Mouse (Mus musculus) liver, embryonic 11.5 days (tissue): ENCODE data around the gene Ptprs. TPM values are rescaled to one million over a fixed set of nuclear protein-coding genes. Genes with fewer than 3 reads are reported as not detected.
A peak's percentile ranks its signal among the peaks of the same experiment; 100 is the strongest.

Source experiments
- ATAC-seq: fragments of 200-750 bp; cut with Nextera tagmentation; replicated peaks from 2 replicates; pipeline ENCODE4 v1.8.0; 2017; ENCODE audit warnings: moderate number of reproducible peaks, mild to moderate bottlenecking, moderate TSS enrichment, moderate library complexity; ENCODE audit not compliant: low FRiP score
- DNase-seq: peaks from one replicate; pipeline ENCODE4 v3.0.0-alpha.2; 2017; ENCODE audit warnings: low spot score
- H3K27ac ChIP-seq: fragments of 300-500 bp; sonication (generic); 2 replicates; pipeline ENCODE4 v1.5.1; 2014; ENCODE audit warnings: mild to moderate bottlenecking, low read depth, low read length, control low read depth
- H3K27me3 ChIP-seq: fragments of 300-500 bp; sonication (generic); replicated peaks from 2 replicates; pipeline ENCODE4 v1.6.1; 2014; ENCODE audit warnings: low read length, mixed read lengths; ENCODE audit not compliant: control insufficient read depth, insufficient read depth
- H3K36me3 ChIP-seq: fragments of 300-500 bp; sonication (generic); 2 replicates; pipeline ENCODE4 v1.6.1; 2014; ENCODE audit warnings: mild to moderate bottlenecking, low read length, moderate library complexity, mixed read lengths; ENCODE audit not compliant: control insufficient read depth, insufficient read depth
- H3K4me1 ChIP-seq: fragments of 300-500 bp; sonication (generic); replicated peaks from 2 replicates; pipeline ENCODE4 v1.6.1; 2014; ENCODE audit warnings: low read length, mixed read lengths; ENCODE audit not compliant: control insufficient read depth, insufficient read depth
- H3K4me2 ChIP-seq: fragments of 300-500 bp; sonication (generic); 2 replicates; pipeline ENCODE4 v1.6.1; 2014; ENCODE audit warnings: mild to moderate bottlenecking, control low read depth, moderate library complexity
- H3K4me3 ChIP-seq: fragments of 300-500 bp; sonication (generic); 2 replicates; pipeline ENCODE4 v1.5.1; 2014; ENCODE audit warnings: low read depth, low read length, control low read depth
- H3K9ac ChIP-seq: fragments of 300-500 bp; sonication (generic); 2 replicates; pipeline ENCODE4 v1.6.1; 2014; ENCODE audit warnings: low read depth, low read length, control low read depth
- H3K9me3 ChIP-seq: fragments of 300-500 bp; sonication (generic); 2 replicates; pipeline ENCODE4 v1.6.1; 2016; ENCODE audit warnings: low read length, inconsistent platforms, mixed read lengths; ENCODE audit not compliant: control insufficient read depth
- WGBS: fragments of 180-500 bp; shearing (Covaris S2); extraction: QIAGEN DNeasy Blood & Tissue Kit; methylation state at CpG from one replicate; pipeline ENCODE4 v1.1.7; 2014; 5-methylcytosine and 5-hydroxymethylcytosine counted together
- polyA plus RNA-seq: library from polyadenylated mRNA; unstranded; fragments of >200 nt; fragmentation: Nextera tagmentation; extraction: Ambion mirVana; gene quantifications from 2 replicates; pipeline ENCODE4 v1.2.1, GENCODE M21; 2014

Ptprs gene
- polyA plus RNA-seq, 1 experiment from 2014 or later: 39.8 TPM

GRCm38 (mm10) chr17:56474311-56474830 is 1.9 kb downstream of the Ptprs start:
- Histone ChIP-seq H3K4me1 (peaks cover 52% of the 10 kb centered on the region), H3K9ac (peak overlapping the region; percentile 30; the same call in 1 of the 2 replicates), H3K4me3 (peak overlapping the region; percentile 60), H3K27me3 (peaks cover 90% of the 10 kb centered on the region), H3K4me2 (peak overlapping the region; percentile 87), H3K27ac (no peak overlapping the region), H3K9me3 (no peaks in the 10 kb centered on the region), H3K36me3 (no peaks in the 10 kb centered on the region)
- ATAC-seq (no peak), DNase-seq (no peak)
- WGBS: 7% methylated on average over 32 of the region's 32 CpGs

GRCm38 (mm10) chr17:56473611-56473905 is 2.7 kb downstream of the Ptprs start:
- DNase-seq (no peak), ATAC-seq (no peak)
- H3K9ac ChIP-seq: no peak overlapping the region
- peak overlapping the region; percentile 87 for H3K4me2 ChIP-seq
- H3K36me3 ChIP-seq: no peaks in the 10 kb centered on the region
- no peak overlapping the region for H3K27ac ChIP-seq
- H3K9me3 ChIP-seq: no peaks in the 10 kb centered on the region
- H3K4me3 ChIP-seq: peak overlapping the region; percentile 60
- peaks cover 98% of the 10 kb centered on the region for H3K27me3 ChIP-seq
- WGBS: 3% methylated on average over 11 of the region's 11 CpGs
- H3K4me1 ChIP-seq: peaks cover 56% of the 10 kb centered on the region

GRCm38 (mm10) chr17:56472733-56473610 is 3.3 kb downstream of the Ptprs start:
- H3K9me3 ChIP-seq: no peaks in the 10 kb centered on the region
- ATAC-seq (no peak), DNase-seq (no peak)
- no peak overlapping the region for H3K9ac ChIP-seq
- peaks cover 95% of the 10 kb centered on the region for H3K27me3 ChIP-seq
- WGBS: 3% methylated on average over 50 of the region's 50 CpGs
- peak overlapping the region; percentile 60 for H3K4me3 ChIP-seq
- peaks cover 56% of the 10 kb centered on the region for H3K4me1 ChIP-seq
- no peak overlapping the region for H3K27ac ChIP-seq
- no peaks in the 10 kb centered on the region for H3K36me3 ChIP-seq
- H3K4me2 ChIP-seq: peak overlapping the region; percentile 87

- peaks cover 87% of the 10 kb centered on the region for H3K27me3 ChIP-seq
- ATAC-seq (no peak), DNase-seq (no peak)
Measured at GRCm38 (mm10) chr17:56472121-56472520, 4.2 kb downstream of the Ptprs start.

GRCm38 (mm10) chr17:56471136-56471535 is 5.1 kb downstream of the Ptprs start:
- ATAC-seq (no peak), DNase-seq (no peak)
- Histone ChIP-seq H3K4me3 (no peak overlapping the region), H3K27ac (no peak overlapping the region), H3K9me3 (no peaks in the 10 kb centered on the region), H3K9ac (no peak overlapping the region), H3K4me1 (peaks cover 53% of the 10 kb centered on the region), H3K36me3 (no peaks in the 10 kb centered on the region), H3K27me3 (peaks cover 78% of the 10 kb centered on the region), H3K4me2 (no peak overlapping the region)
- 68% methylated on average over 5 of the region's 5 CpGs for whole genome bisulfite sequencing

More at GRCm38 (mm10) chr17:56472121-56472520, 4.2 kb downstream of the Ptprs start:
- H3K4me2 ChIP-seq: peak overlapping the region; percentile 87
- peak overlapping the region; percentile 60 for H3K4me3 ChIP-seq
- 3% methylated on average over 16 of the region's 16 CpGs for WGBS
- H3K9ac ChIP-seq: no peak overlapping the region
- H3K36me3 ChIP-seq: no peaks in the 10 kb centered on the region
- peaks cover 56% of the 10 kb centered on the region for H3K4me1 ChIP-seq
- no peaks in the 10 kb centered on the region for H3K9me3 ChIP-seq
- H3K27ac ChIP-seq: no peak overlapping the region

GRCm38 (mm10) chr17:56470571-56470970 is 5.7 kb downstream of the Ptprs start:
- Histone ChIP-seq H3K4me2 (peak overlapping the region; percentile 47), H3K9ac (no peak overlapping the region), H3K27me3 (peaks cover 72% of the 10 kb centered on the region), H3K27ac (peak overlapping the region; percentile 11; the same call in 1 of the 2 replicates), H3K9me3 (no peaks in the 10 kb centered on the region), H3K4me1 (peaks cover 48% of the 10 kb centered on the region), H3K4me3 (peak overlapping the region; percentile 28), H3K36me3 (no peaks in the 10 kb centered on the region)
- DNase-seq (no peak), ATAC-seq (no peak)
- 23% methylated on average over 10 of the region's 10 CpGs for WGBS

- H3K9me3 ChIP-seq: no peaks in the 10 kb centered on the region
- peaks cover 45% of the 10 kb centered on the region for H3K4me1 ChIP-seq
- H3K4me2 ChIP-seq: peak overlapping the region; percentile 47
- DNase-seq (no peak), ATAC-seq (no peak)
- H3K27ac ChIP-seq: peak overlapping the region; percentile 28
- H3K4me3 ChIP-seq: peak overlapping the region; percentile 28
- peaks cover 67% of the 10 kb centered on the region for H3K27me3 ChIP-seq
- H3K36me3 ChIP-seq: no peaks in the 10 kb centered on the region
- no peak overlapping the region; the same call in 1 of the 2 replicates for H3K9ac ChIP-seq
- WGBS: 4% methylated on average over 26 of the region's 26 CpGs
Measured at GRCm38 (mm10) chr17:56470001-56470436, 6.3 kb downstream of the Ptprs start.

GRCm38 (mm10) chr17:56469275-56469674 is 7.0 kb downstream of the Ptprs start:
- DNase-seq: no peak
- WGBS: 17% methylated on average over 8 of the region's 8 CpGs
- H3K4me2 ChIP-seq: peak overlapping the region; percentile 47
- no peak overlapping the region for H3K9ac ChIP-seq
- H3K4me1 ChIP-seq: peaks cover 38% of the 10 kb centered on the region
- peaks cover 59% of the 10 kb centered on the region for H3K27me3 ChIP-seq
- no peaks in the 10 kb centered on the region for H3K9me3 ChIP-seq
- ATAC-seq: 0 out of 2 replicates have a peak, but pooled peaks have one; percentile 11
- no peaks in the 10 kb centered on the region for H3K36me3 ChIP-seq
- peak overlapping the region; percentile 28; the same call in 1 of the 2 replicates for H3K27ac ChIP-seq
- H3K4me3 ChIP-seq: no peak overlapping the region
